Mouse (Mus musculus) brain, embryonic 14.5 days (tissue): Measurements from ENCODE around the gene Zar1. TPM values are rescaled to one million over a fixed set of nuclear protein-coding genes. Genes with fewer than 3 reads are reported as not detected.
"Not testable (repeated sequence)": the region's sequence is repeated elsewhere in the genome, so short reads cannot be mapped to it uniquely, and the experiment has no call there.

Experiments used
- DNase-seq: peaks from one replicate; pipeline ENCODE4 v3.0.0-alpha.2; 2011; ENCODE audit warnings: low read depth
- CTCF ChIP-seq: fragments of 200-500 bp; IDR thresholded peaks from 2 replicates; pipeline ENCODE4 v1.5.1; 2012; ENCODE audit warnings: inconsistent platforms, mild to moderate bottlenecking, moderate library complexity, borderline replicate concordance; ENCODE audit not compliant: insufficient read depth, insufficient read length; ENCODE audit errors: extremely low read depth
- POLR2A ChIP-seq: fragments of 200-500 bp; IDR thresholded peaks from 2 replicates; pipeline ENCODE4 v1.6.1; 2012; ENCODE audit warnings: mild to moderate bottlenecking, inconsistent platforms, borderline replicate concordance; ENCODE audit not compliant: poor library complexity, insufficient read depth, insufficient read length, severe bottlenecking; ENCODE audit errors: extremely low read depth
- polyA plus RNA-seq: library from polyadenylated mRNA; depleted of rRNA; stranded (reverse); fragments of >200 nt; gene quantifications from 2 replicates; pipeline ENCODE4 v1.2.3, GENCODE M21; 2012; rRNA removed

The Zar1 gene
- 1.6 and 2.0 TPM in 2 replicates for polyA plus RNA-seq

GRCm38 (mm10) chr5:72580970-72581332 lies at the start of gene Zar1:
Zar1 (minus strand) TSS chr5:72581254.
- peak; percentile 30 for DNase-seq

GRCm38 (mm10) chr5:72630026-72630425 lies 49.0 kb upstream of the Zar1 start:
- TF ChIP-seq CTCF (no peak), POLR2A (no peak)

DNA sequence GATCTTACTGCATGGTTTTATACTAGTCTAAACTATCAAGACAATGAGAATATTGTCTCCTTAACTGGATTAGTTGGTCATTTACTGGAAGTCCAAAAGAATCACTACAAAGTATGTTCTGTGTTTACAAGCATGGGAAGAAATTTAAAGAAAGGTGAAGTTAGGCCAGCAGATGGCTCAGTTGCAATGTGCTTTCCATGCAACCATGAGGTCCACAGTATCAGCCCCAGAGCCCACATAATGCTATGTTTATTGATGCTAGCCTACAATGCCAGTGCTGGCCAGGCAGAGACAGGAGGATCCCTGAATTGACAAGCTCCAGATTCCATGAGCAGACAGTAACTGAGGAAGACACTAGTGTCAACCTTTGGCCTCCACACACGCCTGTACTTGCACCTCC lies 40.0 kb upstream of the Zar1 start:
- TF ChIP-seq CTCF (no peak), POLR2A (no peak)
- no peak for DNase-seq

More at GRCm38 (mm10) chr5:72630026-72630425, 49.0 kb upstream of the Zar1 start:
- DNase-seq, result no peak

DNA sequence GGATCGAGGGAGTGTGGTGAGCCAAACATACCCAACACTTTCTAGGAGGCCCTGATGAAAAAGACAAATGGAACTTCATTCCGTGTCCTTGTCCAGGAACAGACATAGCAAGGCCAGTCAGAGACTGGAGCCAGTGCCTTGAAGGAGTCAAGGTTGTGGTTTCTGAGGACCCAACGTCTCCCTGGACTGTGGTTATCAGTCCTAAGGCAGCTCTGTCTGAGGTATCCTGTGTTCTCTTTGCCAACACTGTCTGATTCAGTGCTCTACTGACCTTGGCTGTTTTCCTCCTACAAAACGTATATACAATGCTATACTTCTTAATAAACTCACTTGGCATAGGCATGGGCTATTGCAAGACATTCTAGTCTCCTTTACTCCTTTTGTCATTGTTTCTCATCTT lies 36.4 kb upstream of the Zar1 start:
- TF ChIP-seq CTCF, result no peak
- TF ChIP-seq POLR2A, result no peak
- no peak for DNase-seq

GRCm38 (mm10) chr5:72603138-72603537 lies 22.1 kb upstream of the Zar1 start:
- TF ChIP-seq CTCF, result no peak
- no peak for DNase-seq

- peak; percentile 56 for DNase-seq
- TF ChIP-seq CTCF (peak; percentile 52; the same call in 1 of the 2 replicates), POLR2A (no peak)
Measured at GRCm38 (mm10) chr5:72601006-72601405, 20.0 kb upstream of the Zar1 start.

GRCm38 (mm10) chr5:72587192-72587681 lies 6.2 kb upstream of the Zar1 start, which contains the start of gene Gm5868:
Gm5868 (minus strand) TSS chr5:72587551.
- DNase-seq, result peak; percentile 47
- no peak for TF ChIP-seq CTCF
- TF ChIP-seq POLR2A, result no peak

- peak; percentile 30 for DNase-seq
Measured at GRCm38 (mm10) chr5:72586667-72587191, 5.7 kb upstream of the Zar1 start.

GRCm38 (mm10) chr5:72586122-72586521 lies 5.1 kb upstream of the Zar1 start:
- TF ChIP-seq CTCF, result peak; percentile 8; the same call in 1 of the 2 replicates
- not testable (repeated sequence) for DNase-seq

GRCm38 (mm10) chr5:72580088-72580969 lies 725 bp downstream of the Zar1 start:
- peak; percentile 34 for DNase-seq

DNA sequence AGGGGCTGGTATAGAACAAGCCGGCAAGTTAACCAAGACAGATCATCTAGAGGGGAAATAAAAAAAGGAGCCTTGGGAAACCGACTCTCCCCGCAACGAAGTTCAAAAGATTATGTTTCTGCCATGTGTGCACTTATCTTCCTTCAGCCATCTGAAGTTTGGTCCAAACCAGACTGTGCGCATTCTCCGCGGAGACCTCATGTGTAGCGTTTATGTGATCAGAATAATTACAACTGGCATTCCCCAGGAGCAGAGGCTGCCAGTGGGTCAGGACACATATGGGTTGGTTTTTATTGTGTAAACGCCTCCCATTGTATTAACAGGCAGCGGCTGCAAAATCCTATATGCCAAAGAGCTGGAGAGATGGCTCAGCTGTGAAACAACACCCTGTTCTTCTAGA lies 1.5 kb downstream of the Zar1 start:
- peak; percentile 55 for DNase-seq

DNA sequence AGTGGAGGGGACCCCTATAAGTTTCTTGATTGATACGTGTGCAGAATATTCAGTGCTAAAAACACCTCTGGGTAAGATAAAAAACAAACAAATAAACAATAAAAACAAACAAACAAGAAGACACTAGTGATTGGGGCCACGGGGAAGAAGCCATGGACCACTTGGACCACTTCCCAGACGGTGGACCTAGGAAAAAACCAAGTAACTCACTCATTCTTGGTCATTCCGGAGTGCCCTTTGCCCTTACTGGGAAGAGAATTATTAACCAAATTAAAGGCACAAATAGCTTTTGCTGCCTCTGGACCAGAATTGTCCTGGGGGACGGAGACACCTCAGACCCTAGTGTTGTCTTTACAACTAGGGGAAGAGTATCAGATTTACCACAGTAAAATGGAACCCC lies 15.4 kb downstream of the Zar1 start:
- no peak for DNase-seq
- no peak for TF ChIP-seq CTCF
- TF ChIP-seq POLR2A, result no peak

GRCm38 (mm10) chr5:72563183-72563582 lies 17.9 kb downstream of the Zar1 start:
- not testable (repeated sequence) for DNase-seq
